Mouse (Mus musculus): Measurements from ENCODE around the gene Nol7. TPM values are rescaled to one million over a fixed set of nuclear protein-coding genes. Genes with fewer than 3 reads are reported as not detected.

Nol7 gene
- total RNA-seq (2021) = 100 to 1,000 TPM; 140 to 158 TPM
- long read RNA-seq, experiment 1, transcript Nol7-201 (8 exons, 1,800 nt) = major isoform, 73 of 161 reads
- long read RNA-seq, experiment 1, partial matches to known transcripts = 83 of 161 reads
- long read RNA-seq, experiment 1, other reads (novel, unspliced or antisense) = 4 of 161 reads
- long read RNA-seq, experiment 2, transcript Nol7-201 (8 exons, 1,800 nt) = major isoform, 68 of 104 reads
- long read RNA-seq, experiment 2, partial matches to known transcripts = 6 of 104 reads
- long read RNA-seq, experiment 2, other reads (novel, unspliced or antisense) = 27 of 104 reads

- peak; percentile 93 to 94 for DNase-seq (ENCODE audit: low spot score in 2 of 2)
Measured at GRCm38 (mm10) chr13:43398297-43399080, at the start of gene Nol7. TSS of gene Nol7 (plus strand) at chr13:43398390.

- DNase-seq (ENCODE audit: low spot score in 2 of 2) = no peak
Measured at GRCm38 (mm10) chr13:43349376-43349775, 48.8 kb upstream of the Nol7 start.

GRCm38 (mm10) chr13:43350489-43351169 lies 47.6 kb upstream of the Nol7 start:
- no peak for DNase-seq (ENCODE audit: low spot score in 2 of 2)

- DNase-seq (ENCODE audit: low spot score in 2 of 2) = no peak
Measured at GRCm38 (mm10) chr13:43353356-43353755, 44.8 kb upstream of the Nol7 start.

GRCm38 (mm10) chr13:43354362-43354761 lies 43.8 kb upstream of the Nol7 start:
- DNase-seq (ENCODE audit: low spot score in 2 of 2) = no peak

- DNase-seq (ENCODE audit: low spot score in 2 of 2) = no peak
Measured at GRCm38 (mm10) chr13:43356346-43357125, 41.7 kb upstream of the Nol7 start.

- DNase-seq (ENCODE audit: low spot score in 2 of 2) = no peak
Measured at GRCm38 (mm10) chr13:43360534-43360933, 37.7 kb upstream of the Nol7 start.

GRCm38 (mm10) chr13:43362353-43362752 lies 35.8 kb upstream of the Nol7 start:
- DNase-seq (ENCODE audit: low spot score in 2 of 2) = no peak

- peak; percentile 73 to 86 for DNase-seq (ENCODE audit: low spot score in 2 of 2)
Measured at GRCm38 (mm10) chr13:43364985-43365824, 33.0 kb upstream of the Nol7 start, which contains the start of gene Sirt5. TSS of gene Sirt5 (plus strand) at chr13:43365496.

- DNase-seq (ENCODE audit: low spot score in 2 of 2) = no peak
Measured at GRCm38 (mm10) chr13:43365825-43366184, 32.4 kb upstream of the Nol7 start.

GRCm38 (mm10) chr13:43370063-43370462 lies 28.1 kb upstream of the Nol7 start:
- DNase-seq (ENCODE audit: low spot score in 2 of 2) = no peak

- DNase-seq (ENCODE audit: low spot score in 2 of 2) = no peak
Measured at GRCm38 (mm10) chr13:43372892-43373291, 25.3 kb upstream of the Nol7 start.

GRCm38 (mm10) chr13:43374205-43374604 lies 24.0 kb upstream of the Nol7 start:
- DNase-seq (ENCODE audit: low spot score in 2 of 2) = no peak

- DNase-seq (ENCODE audit: low spot score in 2 of 2) = no peak
Measured at GRCm38 (mm10) chr13:43374918-43375432, 23.2 kb upstream of the Nol7 start.

- no peak for DNase-seq (ENCODE audit: low spot score in 2 of 2)
Measured at GRCm38 (mm10) chr13:43379989-43380388, 18.2 kb upstream of the Nol7 start.

GRCm38 (mm10) chr13:43385321-43385720 lies 12.9 kb upstream of the Nol7 start:
- DNase-seq (ENCODE audit: low spot score in 2 of 2) = no peak

- no peak for DNase-seq (ENCODE audit: low spot score in 2 of 2)
Measured at GRCm38 (mm10) chr13:43397700-43398296, 392 bp upstream of the Nol7 start.

- no peak for DNase-seq (ENCODE audit: low spot score in 2 of 2)
Measured at GRCm38 (mm10) chr13:43399576-43399975, 1.4 kb downstream of the Nol7 start.

GRCm38 (mm10) chr13:43412311-43412710 lies 14.1 kb downstream of the Nol7 start:
- DNase-seq (ENCODE audit: low spot score in 2 of 2) = no peak

GRCm38 (mm10) chr13:43413611-43414010 lies 15.4 kb downstream of the Nol7 start:
- DNase-seq (ENCODE audit: low spot score in 2 of 2) = no peak

All from adrenal gland, postnatal 4 days (tissue).